In genomic region chr14:37238632-37239032, GRCm38 (mm10) we compare ENCODE assay signal across 8 mouse cellular contexts.
DNase-seq lines count a peak whose midpoint lies in the region; ATAC-seq lines count a peak whose summit lies in the region.

No protein-coding gene starts in this region.

- no peak overlapping the region for H3K27ac ChIP-seq in liver, embryonic 12.5 days
- 0 out of 2 replicates have a peak overlapping the region, but pooled peaks have one; percentile 26 for H3K27ac ChIP-seq in midbrain, embryonic 14.5 days (replicated peaks; ENCODE audit: low read depth, low read length)
- H3K27ac ChIP-seq in stomach, embryonic 15.5 days, result no peak overlapping the region

- H3K36me3 ChIP-seq in liver, embryonic 12.5 days, result no peaks in the 10 kb centered on the region
- no peaks in the 10 kb centered on the region for H3K36me3 ChIP-seq in midbrain, embryonic 14.5 days (ENCODE audit: control insufficient read depth, insufficient read depth, low read length)
- H3K36me3 ChIP-seq in stomach, embryonic 15.5 days, result no peaks in the 10 kb centered on the region

- H3K27me3 ChIP-seq in liver, embryonic 12.5 days (replicated peaks), result no peaks in the 10 kb centered on the region
- H3K27me3 ChIP-seq in midbrain, embryonic 14.5 days (ENCODE audit: control insufficient read depth, insufficient read depth, low read length), result no peaks in the 10 kb centered on the region
- H3K27me3 ChIP-seq in stomach, embryonic 15.5 days (replicated peaks), result no peaks in the 10 kb centered on the region

- peak; percentile 45 for DNase-seq in liver
- peak; percentile 86 for DNase-seq in embryo, embryonic 11 days
- peak; percentile 28 for DNase-seq in kidney, adult 11 months
- DNase-seq in left cerebral cortex, postnatal 25 days (ENCODE audit: low spot score in 2 of 2), result peak; percentile 59 to 73
- DNase-seq in midbrain, embryonic 14.5 days, result peak; percentile 92

- no peak overlapping the region for H3K9ac ChIP-seq in liver, embryonic 12.5 days
- H3K9ac ChIP-seq in midbrain, embryonic 14.5 days (replicated peaks; ENCODE audit: low read length), result no peak overlapping the region
- H3K9ac ChIP-seq in stomach, embryonic 15.5 days, result no peak overlapping the region

- no peaks in the 10 kb centered on the region for H3K9me3 ChIP-seq in liver, embryonic 12.5 days (replicated peaks)
- no peaks in the 10 kb centered on the region for H3K9me3 ChIP-seq in midbrain, embryonic 14.5 days (ENCODE audit: control insufficient read depth, low read length)
- H3K9me3 ChIP-seq in stomach, embryonic 15.5 days, result no peaks in the 10 kb centered on the region

- ATAC-seq in liver, embryonic 12.5 days, result no peak
- peak; percentile 79 for ATAC-seq in granulocyte monocyte progenitor cell, adult 5-6 weeks (replicated peaks; ENCODE audit: poor library complexity, severe bottlenecking)
- ATAC-seq in midbrain, embryonic 14.5 days (ENCODE audit: low FRiP score, low TSS enrichment), result peak; percentile 83
- ATAC-seq in stomach, embryonic 15.5 days (ENCODE audit: insufficient read depth, low FRiP score, low read depth), result 0 out of 2 replicates have a peak, but pooled peaks have one; percentile 31

- no peak overlapping the region for H3K4me2 ChIP-seq in liver, embryonic 12.5 days
- H3K4me2 ChIP-seq in midbrain, embryonic 14.5 days (ENCODE audit: low read length), result no peak overlapping the region
- no peak overlapping the region for H3K4me2 ChIP-seq in stomach, embryonic 15.5 days

- H3K4me3 ChIP-seq in liver, embryonic 12.5 days, result no peak overlapping the region
- H3K4me3 ChIP-seq in midbrain, embryonic 14.5 days (replicated peaks; ENCODE audit: low read depth, low read length), result no peak overlapping the region
- no peak overlapping the region for H3K4me3 ChIP-seq in stomach, embryonic 15.5 days (replicated peaks)

- intact Hi-C loops in left cerebral cortex, postnatal 25 days (cut with DNase I), result no loop called here

- no peaks in the 10 kb centered on the region for H3K4me1 ChIP-seq in liver, embryonic 12.5 days
- H3K4me1 ChIP-seq in midbrain, embryonic 14.5 days (ENCODE audit: control insufficient read depth, insufficient read depth, low read length), result no peaks in the 10 kb centered on the region
- H3K4me1 ChIP-seq in stomach, embryonic 15.5 days, result no peaks in the 10 kb centered on the region

- WGBS in liver, embryonic 12.5 days (ENCODE audit: insufficient replicate concordance), result 27% methylated on average over 4 of the region's 4 CpGs
- 27% methylated on average over 4 of the region's 4 CpGs for WGBS in midbrain, embryonic 14.5 days
- WGBS in stomach, embryonic 15.5 days, result 33% methylated on average over 4 of the region's 4 CpGs

Comparison
In these comparisons a context has a peak if more than half of its experiments do, and no peak if none do; other contexts are left out.
1. DNase-seq: peak in every context shown above with its lines; median percentile 92 in midbrain, embryonic 14.5 days; 86 in embryo, embryonic 11 days; 66 in left cerebral cortex, postnatal 25 days; 45 in liver; 28 in kidney, adult 11 months.